Mouse (Mus musculus) cerebellum, adult 2 months (tissue): ENCODE measurements around the gene Syne3.

ENCODE experiments used
- CTCF ChIP-seq: fragments of 200-500 bp; IDR thresholded peaks from 2 replicates; pipeline ENCODE4 v1.5.1; 2011; ENCODE audit warnings: low read depth, mild to moderate bottlenecking, control low read depth, low read length, moderate library complexity, borderline replicate concordance; ENCODE audit not compliant: insufficient read depth
- POLR2A ChIP-seq: fragments of 200-500 bp; IDR thresholded peaks from 2 replicates; pipeline ENCODE4 v1.6.1; 2011; ENCODE audit warnings: low read length, control low read depth, borderline replicate concordance; ENCODE audit not compliant: insufficient read depth

- TF ChIP-seq POLR2A (no peak), CTCF (no peak)
Observed at GRCm38 (mm10) chr12:105038211-105038610, 28.6 kb upstream of the Syne3 start.
